Mouse (Mus musculus) forebrain, embryonic 12.5 days (tissue): ENCODE results near the gene Alkbh2. TPM values are rescaled to one million over a fixed set of nuclear protein-coding genes. Genes with fewer than 3 reads are reported as not detected.
A peak's percentile ranks its signal among the peaks of the same experiment; 100 is the strongest.

Experiments
- ATAC-seq: fragments of 200-750 bp; cut with Nextera tagmentation; 2 replicates; pipeline ENCODE4 v1.8.0; 2017; ENCODE audit warnings: moderate TSS enrichment; ENCODE audit not compliant: low FRiP score
- H3K27ac ChIP-seq: fragments of 300-500 bp; sonication (generic); 2 replicates; pipeline ENCODE4 v1.5.1; 2016; ENCODE audit warnings: mild to moderate bottlenecking
- H3K27me3 ChIP-seq: fragments of 300-500 bp; sonication (generic); 2 replicates; pipeline ENCODE4 v1.6.1; 2016; ENCODE audit warnings: mild to moderate bottlenecking
- H3K36me3 ChIP-seq: fragments of 300-500 bp; sonication (generic); replicated peaks from 2 replicates; pipeline ENCODE4 v1.6.1; 2016; ENCODE audit warnings: mild to moderate bottlenecking
- H3K4me1 ChIP-seq: fragments of 300-500 bp; sonication (generic); 2 replicates; pipeline ENCODE4 v1.6.1; 2016
- H3K4me2 ChIP-seq: fragments of 300-500 bp; sonication (generic); 2 replicates; pipeline ENCODE4 v1.6.1; 2016; ENCODE audit warnings: mild to moderate bottlenecking, moderate library complexity
- H3K4me3 ChIP-seq: fragments of 300-500 bp; sonication (generic); replicated peaks from 2 replicates; pipeline ENCODE4 v1.5.1; 2016; ENCODE audit warnings: mild to moderate bottlenecking
- H3K9ac ChIP-seq: fragments of 300-500 bp; sonication (generic); 2 replicates; pipeline ENCODE4 v1.6.1; 2016; ENCODE audit warnings: mild to moderate bottlenecking
- H3K9me3 ChIP-seq: fragments of 300-500 bp; sonication (generic); 2 replicates; pipeline ENCODE4 v1.6.1; 2016
- WGBS: fragments of 180-500 bp; shearing (Covaris S2); methylation state at CpG from one replicate; pipeline ENCODE4 v1.1.7; 2016; 5-methylcytosine and 5-hydroxymethylcytosine counted together
- polyA plus RNA-seq: library from polyadenylated mRNA; unstranded; fragments of >200 nt; fragmentation: Nextera tagmentation; extraction: Ambion mirVana; gene quantifications from 2 replicates; pipeline ENCODE4 v1.2.1, GENCODE M21; 2016

Gene Alkbh2
- 10.9 and 11.3 TPM in 2 replicates for polyA plus RNA-seq

DNA sequence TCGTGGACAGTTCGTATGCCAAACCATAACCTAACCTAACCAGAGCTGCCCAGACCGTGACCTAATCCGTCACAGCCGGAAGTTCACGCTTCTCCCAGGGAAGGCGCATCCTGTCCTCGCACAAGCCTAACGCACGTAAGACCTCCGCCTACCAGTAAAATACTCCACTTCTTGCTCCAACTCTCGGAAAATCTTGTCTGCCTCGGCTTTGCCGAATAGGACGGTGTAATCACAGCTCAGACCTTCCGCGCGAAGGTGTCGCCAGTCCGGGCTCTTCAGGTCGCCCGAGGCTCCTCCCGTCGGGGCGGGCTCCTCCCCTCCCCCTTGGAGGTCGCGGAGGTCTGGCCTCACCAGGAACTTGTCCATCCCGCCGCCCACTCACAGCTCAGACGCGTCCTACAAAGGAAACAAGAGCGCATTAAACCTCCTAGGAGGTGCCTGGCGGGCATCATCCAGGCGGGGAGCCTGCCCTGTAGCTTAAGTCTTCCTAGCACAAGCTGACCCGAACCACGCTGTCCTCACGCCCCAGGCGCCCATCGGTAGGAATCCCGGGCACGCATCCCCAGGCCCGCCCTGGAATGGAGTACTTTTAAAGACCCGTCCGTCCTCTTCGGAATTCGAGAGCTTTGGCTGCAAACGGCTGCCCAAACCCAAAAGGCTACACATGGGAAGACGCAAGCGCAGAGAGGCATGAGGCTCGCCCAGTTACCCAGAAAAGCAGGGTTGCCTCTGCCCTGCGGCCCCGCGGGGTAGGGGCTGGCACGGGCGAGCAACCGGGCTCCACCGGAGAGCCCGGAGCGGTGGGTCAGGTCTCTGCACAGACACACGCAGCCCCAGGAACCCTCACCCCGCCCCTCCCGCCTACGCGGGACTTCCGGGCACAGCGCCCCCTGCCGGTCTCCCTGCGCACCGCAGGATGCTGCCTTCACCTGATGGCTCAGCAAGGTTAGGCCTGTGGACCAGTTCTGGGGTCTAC, at the start of gene Alkbh2:
Alkbh2 (minus strand) TSS at position 845 of the 976 bp plus-strand sequence.
- Histone ChIP-seq H3K4me1 (peaks cover 26% of the 10 kb centered on the region), H3K9me3 (no peaks in the 10 kb centered on the region), H3K36me3 (peaks cover 31% of the 10 kb centered on the region), H3K4me3 (peak within 1 kb of the TSS; percentile 65), H3K27ac (peak within 1 kb of the TSS; percentile 83), H3K27me3 (no peaks in the 10 kb centered on the region), H3K9ac (peak within 1 kb of the TSS; percentile 72), H3K4me2 (peak within 1 kb of the TSS; percentile 96)
- under 1% methylated on average over 68 of the region's 69 CpGs for WGBS
- ATAC-seq: peak; percentile 8; the same call in 1 of the 2 replicates

DNA sequence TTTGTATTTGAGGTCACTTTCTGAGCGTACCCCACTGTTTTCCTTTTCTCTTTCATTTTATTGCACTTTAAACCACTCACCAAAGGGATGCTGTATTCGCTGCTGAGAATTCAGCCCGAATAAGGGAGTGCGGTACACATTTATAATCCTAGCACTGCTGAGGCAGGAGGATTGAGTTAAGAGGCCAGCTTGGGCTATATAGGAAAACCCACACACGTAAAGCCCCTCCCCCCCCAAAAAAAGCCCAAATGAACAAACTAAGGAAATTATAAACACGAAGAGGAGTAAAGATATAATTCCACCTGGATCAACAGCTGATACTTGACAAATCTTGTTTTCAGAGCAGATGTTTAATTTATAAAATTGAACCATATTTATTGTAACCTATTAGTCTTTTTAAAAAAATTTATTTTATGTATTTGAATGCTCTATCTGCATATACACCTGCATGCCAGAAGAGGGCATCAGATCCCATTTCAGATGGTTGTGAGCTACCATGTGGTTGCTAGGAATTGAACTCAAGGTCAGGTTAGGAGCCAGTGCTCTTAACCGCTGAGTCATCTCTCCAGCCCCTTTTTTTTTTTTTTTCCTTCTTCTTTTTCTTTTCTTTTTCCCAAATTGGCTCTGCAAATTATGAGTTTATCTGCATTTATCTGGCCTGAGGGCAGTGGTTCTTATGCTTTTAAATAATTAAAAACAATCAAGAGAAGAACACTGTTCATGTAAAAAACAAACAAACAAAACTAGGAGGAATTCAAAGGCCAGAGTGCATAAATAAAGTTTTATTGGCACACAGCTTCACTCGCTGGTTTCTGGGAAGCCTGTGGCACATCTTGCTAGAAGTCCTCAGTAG, 48.8 kb upstream of the Alkbh2 start:
- H3K9ac ChIP-seq: no peak overlapping the region
- peak overlapping the region; percentile 41; the same call in 1 of the 2 replicates for H3K4me3 ChIP-seq
- 59% methylated on average over 8 of the region's 8 CpGs for WGBS
- H3K9me3 ChIP-seq: no peaks in the 10 kb centered on the region
- ATAC-seq: no peak
- H3K4me1 ChIP-seq: peaks cover 11% of the 10 kb centered on the region
- no peaks in the 10 kb centered on the region for H3K36me3 ChIP-seq
- peak overlapping the region; percentile 74 for H3K4me2 ChIP-seq
- no peak overlapping the region for H3K27ac ChIP-seq
- H3K27me3 ChIP-seq: peaks cover 31% of the 10 kb centered on the region

DNA sequence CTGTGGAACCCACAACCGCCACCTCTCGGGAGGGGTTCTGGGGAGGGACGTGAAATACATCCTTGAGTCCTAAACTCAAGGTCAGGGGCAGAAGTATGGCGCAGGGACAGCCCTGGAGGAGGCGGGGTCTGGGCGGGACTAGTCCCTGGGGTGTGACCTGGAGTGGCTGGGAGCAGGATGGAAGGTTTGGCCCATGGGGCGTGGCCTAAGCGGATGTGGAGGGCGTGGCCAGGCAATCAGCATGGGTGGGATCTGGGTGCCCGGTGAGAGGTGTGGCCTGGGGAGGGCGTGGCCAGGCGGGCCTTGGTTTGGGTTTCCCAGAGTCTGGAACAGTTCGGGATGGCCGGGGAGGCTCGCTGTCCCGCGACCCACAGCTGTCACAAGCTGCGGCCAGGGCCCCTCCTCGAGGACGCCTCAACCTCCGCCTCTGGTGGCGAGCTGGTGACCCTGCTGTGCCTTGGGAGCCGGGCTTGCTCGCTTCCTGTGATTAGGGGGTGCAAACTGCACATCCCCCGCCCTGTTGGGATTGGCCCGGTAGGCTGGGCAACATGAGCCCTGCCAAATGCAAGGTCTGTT, 47.7 kb upstream of the Alkbh2 start:
- WGBS: under 1% methylated on average over 25 of the region's 26 CpGs
- H3K4me2 ChIP-seq: peak overlapping the region; percentile 74
- H3K4me1 ChIP-seq: peaks cover 11% of the 10 kb centered on the region
- peak; percentile 78 for ATAC-seq
- H3K9me3 ChIP-seq: no peaks in the 10 kb centered on the region
- peaks cover 35% of the 10 kb centered on the region for H3K27me3 ChIP-seq
- H3K27ac ChIP-seq: 0 out of 2 replicates have a peak overlapping the region, but pooled peaks have one; percentile 6
- no peaks in the 10 kb centered on the region for H3K36me3 ChIP-seq
- H3K9ac ChIP-seq: peak overlapping the region; percentile 47
- peak overlapping the region; percentile 41 for H3K4me3 ChIP-seq

- 15% methylated on average over 16 of the region's 16 CpGs for WGBS
- Histone ChIP-seq H3K9ac (no peak overlapping the region), H3K27me3 (peaks cover 35% of the 10 kb centered on the region), H3K36me3 (no peaks in the 10 kb centered on the region), H3K27ac (no peak overlapping the region), H3K4me1 (peaks cover 11% of the 10 kb centered on the region), H3K4me2 (no peak overlapping the region; the same call in 1 of the 2 replicates), H3K9me3 (no peaks in the 10 kb centered on the region), H3K4me3 (no peak overlapping the region)
- no peak for ATAC-seq
These were observed 46.6 kb upstream of the Alkbh2 start for GRCm38 (mm10) chr5:114174639-114175038.

DNA sequence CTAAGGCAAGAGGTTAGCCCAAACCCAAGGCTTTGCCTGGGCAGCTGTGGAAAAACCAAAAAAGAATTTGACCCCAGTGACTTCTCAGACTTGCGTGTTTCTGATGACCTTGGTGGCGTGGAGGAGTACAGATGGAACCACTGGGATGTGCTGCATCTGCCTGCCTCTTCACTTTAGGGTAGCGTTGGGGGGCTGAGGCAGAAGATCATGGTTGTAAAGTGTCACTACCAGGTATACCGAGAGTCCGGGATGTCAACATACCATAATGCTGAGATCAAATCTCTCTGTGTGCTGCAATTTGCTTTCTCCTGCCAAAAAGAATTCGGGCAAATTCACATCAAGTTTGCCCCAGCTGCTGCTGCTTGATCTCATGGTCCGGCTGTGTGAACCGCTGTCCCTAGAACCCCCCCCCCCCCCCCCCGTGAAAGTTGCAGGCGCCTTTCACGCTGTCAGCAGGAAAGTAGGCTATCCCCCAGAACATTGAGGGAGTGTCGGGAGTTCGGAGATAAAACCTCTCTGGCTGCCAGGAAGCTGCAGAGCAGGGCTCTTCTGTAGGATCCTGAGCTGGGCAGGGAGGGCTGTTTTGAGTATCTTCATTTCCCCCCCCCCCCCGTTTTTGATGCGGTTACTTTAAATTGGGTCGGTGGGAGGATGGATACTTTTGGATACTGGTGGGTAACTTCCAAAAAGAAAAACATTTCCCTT, 46.0 kb upstream of the Alkbh2 start:
- Histone ChIP-seq H3K9me3 (no peaks in the 10 kb centered on the region), H3K36me3 (no peaks in the 10 kb centered on the region), H3K9ac (no peak overlapping the region), H3K4me2 (no peak overlapping the region), H3K27me3 (peaks cover 35% of the 10 kb centered on the region), H3K27ac (no peak overlapping the region), H3K4me1 (peaks cover 11% of the 10 kb centered on the region), H3K4me3 (no peak overlapping the region)
- ATAC-seq: no peak
- WGBS: 43% methylated on average over 14 of the region's 16 CpGs

- Histone ChIP-seq H3K4me2 (no peak overlapping the region), H3K4me3 (no peak overlapping the region), H3K9ac (no peak overlapping the region), H3K9me3 (no peaks in the 10 kb centered on the region), H3K36me3 (no peaks in the 10 kb centered on the region), H3K27ac (no peak overlapping the region), H3K4me1 (peaks cover 11% of the 10 kb centered on the region), H3K27me3 (peaks cover 35% of the 10 kb centered on the region)
- no peak for ATAC-seq
- WGBS: 76% methylated on average over 7 of the region's 7 CpGs
These were observed 45.4 kb upstream of the Alkbh2 start for GRCm38 (mm10) chr5:114173458-114173857.

DNA sequence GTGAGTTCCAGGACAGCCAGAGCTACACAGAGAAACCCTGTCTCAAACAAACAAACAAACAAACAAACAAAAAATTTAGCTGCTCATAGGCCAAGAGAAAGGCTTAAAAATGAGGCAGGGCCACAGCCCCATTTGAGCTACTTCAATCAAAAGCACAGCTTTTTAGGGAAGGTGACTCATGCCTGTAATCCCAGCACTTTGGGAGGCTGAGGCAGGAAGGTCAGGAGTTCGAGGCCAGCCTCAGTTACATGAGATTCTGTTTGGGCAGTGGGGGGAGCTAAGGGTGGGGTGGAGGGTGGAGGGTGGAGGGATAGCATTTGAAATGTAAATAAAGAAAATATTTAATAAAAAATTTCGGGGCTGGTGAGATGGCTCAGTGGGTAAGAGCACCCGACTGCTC, 44.9 kb upstream of the Alkbh2 start:
- H3K27me3 ChIP-seq: peaks cover 35% of the 10 kb centered on the region
- no peaks in the 10 kb centered on the region for H3K9me3 ChIP-seq
- no peak overlapping the region for H3K9ac ChIP-seq
- no peak overlapping the region for H3K4me3 ChIP-seq
- H3K4me2 ChIP-seq: no peak overlapping the region
- ATAC-seq: no peak
- no peaks in the 10 kb centered on the region for H3K36me3 ChIP-seq
- 83% methylated on average over 3 of the region's 3 CpGs for WGBS
- no peak overlapping the region for H3K27ac ChIP-seq
- H3K4me1 ChIP-seq: peaks cover 11% of the 10 kb centered on the region

DNA sequence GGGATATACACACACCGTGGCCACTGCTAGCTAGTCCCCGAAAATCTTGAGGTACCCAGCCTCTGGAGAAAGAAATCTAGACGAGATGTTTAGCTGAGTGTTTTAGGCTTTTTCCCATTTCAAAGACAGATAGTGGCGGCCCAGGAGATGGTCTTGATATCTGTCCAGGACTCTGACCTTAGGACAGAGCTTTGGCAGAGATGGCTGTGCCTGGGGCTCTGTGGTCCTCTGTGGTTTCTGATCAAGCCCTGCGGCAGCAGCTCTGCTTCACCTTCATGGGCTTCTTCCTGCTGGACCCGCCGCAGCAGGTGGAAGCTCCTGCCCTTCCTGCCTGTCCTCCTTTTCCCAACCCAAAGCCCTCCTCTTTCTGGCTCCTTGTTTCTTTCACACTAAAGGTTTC, 42.3 kb upstream of the Alkbh2 start:
- Histone ChIP-seq H3K4me1 (peaks cover under 1% of the 10 kb centered on the region; the same call in 1 of the 2 replicates), H3K9me3 (no peaks in the 10 kb centered on the region), H3K4me2 (no peak overlapping the region), H3K27ac (no peak overlapping the region), H3K9ac (no peak overlapping the region), H3K36me3 (no peaks in the 10 kb centered on the region), H3K4me3 (no peak overlapping the region), H3K27me3 (peaks cover 23% of the 10 kb centered on the region)
- 84% methylated on average over 7 of the region's 7 CpGs for WGBS
- ATAC-seq: no peak

- Histone ChIP-seq H3K27me3 (no peaks in the 10 kb centered on the region), H3K4me1 (no peaks in the 10 kb centered on the region), H3K9me3 (no peaks in the 10 kb centered on the region), H3K4me3 (no peak overlapping the region), H3K36me3 (no peaks in the 10 kb centered on the region), H3K27ac (no peak overlapping the region), H3K4me2 (no peak overlapping the region), H3K9ac (no peak overlapping the region)
- 76% methylated on average over 6 of the region's 6 CpGs for WGBS
- ATAC-seq: no peak
These were observed 35.2 kb upstream of the Alkbh2 start for GRCm38 (mm10) chr5:114163117-114163696.

DNA sequence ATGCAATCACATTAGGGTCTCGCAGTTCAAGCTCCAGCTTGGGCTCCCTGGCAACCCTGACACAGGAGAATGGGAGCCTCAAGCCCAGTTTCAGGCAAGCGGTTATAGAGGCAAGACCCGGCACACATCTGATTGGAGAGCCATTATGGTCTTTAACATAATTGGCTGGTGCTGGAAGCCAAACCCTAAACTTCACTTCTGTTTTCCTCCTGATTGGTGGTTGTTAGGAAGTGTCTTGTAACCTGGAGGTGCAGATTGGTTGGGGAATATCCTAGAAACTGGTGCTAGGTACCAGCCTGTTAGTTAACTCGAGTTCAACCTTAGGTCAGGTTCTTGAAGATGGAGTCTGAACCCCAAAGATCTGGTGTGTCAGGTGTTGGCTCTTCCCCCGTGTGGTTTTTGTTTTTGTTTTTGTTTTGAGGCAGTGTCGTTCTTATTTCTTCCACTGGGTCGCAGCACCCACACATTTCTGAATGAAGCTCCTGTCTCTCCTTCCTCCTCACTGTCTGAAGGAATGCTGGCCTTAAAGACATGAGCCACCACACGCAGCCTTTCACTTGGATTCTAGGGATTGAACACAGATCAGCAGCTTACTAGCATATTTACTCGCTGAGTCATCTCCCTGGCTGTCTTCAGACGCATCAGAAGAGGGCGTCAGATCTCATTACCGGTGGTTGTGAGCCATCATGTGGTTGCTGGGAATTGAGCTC, 34.2 kb upstream of the Alkbh2 start:
- no peak overlapping the region for H3K27ac ChIP-seq
- no peak overlapping the region for H3K4me2 ChIP-seq
- no peaks in the 10 kb centered on the region for H3K27me3 ChIP-seq
- ATAC-seq: no peak
- no peak overlapping the region for H3K4me3 ChIP-seq
- no peak overlapping the region for H3K9ac ChIP-seq
- WGBS: 64% methylated on average over 12 of the region's 12 CpGs
- no peaks in the 10 kb centered on the region for H3K36me3 ChIP-seq
- no peaks in the 10 kb centered on the region for H3K9me3 ChIP-seq
- no peaks in the 10 kb centered on the region for H3K4me1 ChIP-seq

DNA sequence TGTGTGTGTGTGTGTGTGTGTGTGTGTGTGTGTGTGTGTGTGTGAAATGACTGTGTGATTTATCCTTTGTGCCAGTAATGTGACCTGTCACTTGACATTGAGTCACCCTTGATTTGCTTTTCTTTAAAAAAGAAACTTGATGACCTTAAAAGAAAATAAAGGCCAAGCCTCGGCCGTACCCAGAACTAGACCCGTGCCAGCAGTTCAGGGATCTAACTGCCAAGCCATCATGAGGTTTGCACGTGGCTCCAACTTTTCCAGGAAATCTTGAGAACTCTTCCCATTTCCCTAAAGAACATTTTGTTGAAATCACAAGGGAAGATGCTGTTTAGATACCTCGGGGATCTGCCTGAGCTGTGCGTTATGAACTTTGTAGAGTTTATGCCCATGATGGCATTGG, 33.4 kb upstream of the Alkbh2 start:
- WGBS: 84% methylated on average over 6 of the region's 6 CpGs
- no peaks in the 10 kb centered on the region for H3K9me3 ChIP-seq
- no peak overlapping the region for H3K4me3 ChIP-seq
- H3K36me3 ChIP-seq: no peaks in the 10 kb centered on the region
- H3K4me1 ChIP-seq: no peaks in the 10 kb centered on the region
- no peak overlapping the region for H3K4me2 ChIP-seq
- H3K9ac ChIP-seq: no peak overlapping the region
- no peak for ATAC-seq
- no peaks in the 10 kb centered on the region for H3K27me3 ChIP-seq
- no peak overlapping the region for H3K27ac ChIP-seq
